Mouse (Mus musculus): ENCODE results near the gene Tet3. TPM values are rescaled to one million over a fixed set of nuclear protein-coding genes. Genes with fewer than 3 reads are reported as not detected.

Gene Tet3
- polyA plus RNA-seq, 1 experiment, result 7.4 TPM

- TF ChIP-seq CTCF (IDR thresholded peaks at IDR 0.05; ENCODE audit: low read depth, low read length), result no peak
- no peak for TF ChIP-seq POLR2A (IDR thresholded peaks at IDR 0.05; ENCODE audit: insufficient read depth, low read length)
- no peak for TF ChIP-seq EP300 (IDR thresholded peaks at IDR 0.05; ENCODE audit: insufficient read depth, low read depth, low read length)
- no peak overlapping the region for H3K4me3 ChIP-seq (ENCODE audit: low read depth, low read length)
- H3K36me3 ChIP-seq (ENCODE audit: control insufficient read depth, insufficient read depth, low read length, poor library complexity, severe bottlenecking), result no peaks in the 10 kb centered on the region
Observed at GRCm38 (mm10) chr6:83395544-83396229, 63.2 kb downstream of the Tet3 start.

DNA sequence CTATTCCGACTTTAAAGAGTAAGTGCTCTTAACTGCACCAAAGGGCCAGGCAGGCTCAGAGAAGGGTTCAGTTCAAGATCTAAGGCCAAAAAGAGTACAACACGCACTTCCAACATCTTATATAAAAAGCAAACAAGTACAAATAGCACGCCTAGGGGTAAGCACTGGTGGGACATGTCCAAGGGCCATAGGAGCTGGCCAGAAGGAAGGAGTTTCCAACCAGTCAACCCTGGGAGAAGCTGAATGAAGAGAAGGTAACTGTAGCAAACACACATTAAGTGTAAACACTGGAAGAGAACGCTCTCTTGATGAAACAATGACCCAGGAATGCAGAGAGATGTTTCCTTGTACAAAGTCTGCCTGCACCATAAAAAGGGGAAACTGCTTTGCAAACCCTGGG, 64.8 kb downstream of the Tet3 start:
- Histone ChIP-seq H3K9me3 (replicated peaks; ENCODE audit: control insufficient read depth, insufficient read depth, low read length, poor library complexity, severe bottlenecking) (no peaks in the 10 kb centered on the region), H3K27me3 (ENCODE audit: control insufficient read depth, insufficient read depth, low read length, poor library complexity, severe bottlenecking) (no peaks in the 10 kb centered on the region), H3K36me3 (ENCODE audit: control insufficient read depth, insufficient read depth, low read length, poor library complexity, severe bottlenecking) (no peaks in the 10 kb centered on the region), H3K27ac (ENCODE audit: insufficient read depth, low read length) (no peak overlapping the region), H3K9ac (ENCODE audit: low read depth, poor library complexity, severe bottlenecking) (no peak overlapping the region), H3K4me1 (ENCODE audit: control insufficient read depth, insufficient read depth, low read length) (no peaks in the 10 kb centered on the region), H3K4me3 (ENCODE audit: low read depth, low read length) (no peak overlapping the region)
- TF ChIP-seq CTCF (IDR thresholded peaks at IDR 0.05; ENCODE audit: low read depth, low read length), result no peak
- no peak for TF ChIP-seq EP300 (IDR thresholded peaks at IDR 0.05; ENCODE audit: insufficient read depth, low read depth, low read length)
- no peak for TF ChIP-seq POLR2A (IDR thresholded peaks at IDR 0.05; ENCODE audit: insufficient read depth, low read length)

More at GRCm38 (mm10) chr6:83395544-83396229, 63.2 kb downstream of the Tet3 start:
- Histone ChIP-seq H3K27ac (ENCODE audit: insufficient read depth, low read length) (no peak overlapping the region), H3K27me3 (ENCODE audit: control insufficient read depth, insufficient read depth, low read length, poor library complexity, severe bottlenecking) (no peaks in the 10 kb centered on the region), H3K9ac (ENCODE audit: low read depth, poor library complexity, severe bottlenecking) (no peak overlapping the region), H3K9me3 (replicated peaks; ENCODE audit: control insufficient read depth, insufficient read depth, low read length, poor library complexity, severe bottlenecking) (no peaks in the 10 kb centered on the region), H3K4me1 (ENCODE audit: control insufficient read depth, insufficient read depth, low read length) (no peaks in the 10 kb centered on the region)

DNA sequence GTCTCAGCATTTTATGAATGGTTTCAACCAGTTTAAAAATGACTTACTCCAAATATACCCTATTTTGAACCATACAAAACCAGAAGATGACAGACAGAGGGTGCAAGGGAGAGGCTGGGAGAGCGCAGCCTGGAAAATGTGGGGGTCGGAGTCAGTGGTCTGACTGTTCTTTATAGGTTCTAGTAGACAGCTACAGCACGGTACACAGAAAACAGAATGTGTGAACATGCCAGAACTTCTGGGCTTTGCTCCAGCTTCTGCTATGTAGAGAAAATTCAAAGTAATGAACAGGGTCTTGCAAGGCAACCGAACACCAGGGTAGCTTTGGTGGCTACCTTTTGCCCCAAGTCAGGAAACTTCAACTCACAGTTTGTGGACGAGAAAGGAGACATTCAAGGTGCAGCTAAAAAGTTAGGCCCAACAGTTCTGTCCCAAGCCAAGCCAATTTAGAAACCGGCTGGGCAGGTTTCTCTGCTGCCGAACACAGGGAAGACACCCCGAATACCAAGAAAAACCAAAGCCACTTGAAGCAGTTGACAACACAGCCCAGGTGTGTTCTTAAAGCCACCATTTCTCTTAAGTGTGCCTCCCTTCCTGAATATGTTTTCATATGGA, 66.6 kb downstream of the Tet3 start:
- H3K4me1 ChIP-seq (ENCODE audit: control insufficient read depth, insufficient read depth, low read length), result no peaks in the 10 kb centered on the region
- no peak for TF ChIP-seq CTCF (IDR thresholded peaks at IDR 0.05; ENCODE audit: low read depth, low read length)
- no peaks in the 10 kb centered on the region for H3K36me3 ChIP-seq (ENCODE audit: control insufficient read depth, insufficient read depth, low read length, poor library complexity, severe bottlenecking)
- H3K27ac ChIP-seq (ENCODE audit: insufficient read depth, low read length), result no peak overlapping the region
- no peak overlapping the region for H3K4me3 ChIP-seq (ENCODE audit: low read depth, low read length)
- no peak overlapping the region for H3K9ac ChIP-seq (ENCODE audit: low read depth, poor library complexity, severe bottlenecking)
- no peaks in the 10 kb centered on the region for H3K27me3 ChIP-seq (ENCODE audit: control insufficient read depth, insufficient read depth, low read length, poor library complexity, severe bottlenecking)
- H3K9me3 ChIP-seq (replicated peaks; ENCODE audit: control insufficient read depth, insufficient read depth, low read length, poor library complexity, severe bottlenecking), result no peaks in the 10 kb centered on the region

- Histone ChIP-seq H3K4me1 (ENCODE audit: control insufficient read depth, insufficient read depth, low read length) (no peaks in the 10 kb centered on the region), H3K4me3 (ENCODE audit: low read depth, low read length) (no peak overlapping the region), H3K27ac (ENCODE audit: insufficient read depth, low read length) (no peak overlapping the region), H3K9me3 (replicated peaks; ENCODE audit: control insufficient read depth, insufficient read depth, low read length, poor library complexity, severe bottlenecking) (no peaks in the 10 kb centered on the region), H3K9ac (ENCODE audit: low read depth, poor library complexity, severe bottlenecking) (no peak overlapping the region), H3K27me3 (ENCODE audit: control insufficient read depth, insufficient read depth, low read length, poor library complexity, severe bottlenecking) (no peaks in the 10 kb centered on the region), H3K36me3 (ENCODE audit: control insufficient read depth, insufficient read depth, low read length, poor library complexity, severe bottlenecking) (no peaks in the 10 kb centered on the region)
- TF ChIP-seq POLR2A (IDR thresholded peaks at IDR 0.05; ENCODE audit: insufficient read depth, low read length), result no peak
- TF ChIP-seq EP300 (IDR thresholded peaks at IDR 0.05; ENCODE audit: insufficient read depth, low read depth, low read length), result no peak
- TF ChIP-seq CTCF (IDR thresholded peaks at IDR 0.05; ENCODE audit: low read depth, low read length), result no peak
Observed at GRCm38 (mm10) chr6:83385569-83386090, 73.3 kb downstream of the Tet3 start.

GRCm38 (mm10) chr6:83381510-83382491, 77.1 kb downstream of the Tet3 start:
- H3K36me3 ChIP-seq (ENCODE audit: control insufficient read depth, insufficient read depth, low read length, poor library complexity, severe bottlenecking), result no peaks in the 10 kb centered on the region
- H3K4me3 ChIP-seq (ENCODE audit: low read depth, low read length), result no peak overlapping the region
- H3K9ac ChIP-seq (ENCODE audit: low read depth, poor library complexity, severe bottlenecking), result no peak overlapping the region
- no peak overlapping the region for H3K27ac ChIP-seq (ENCODE audit: insufficient read depth, low read length)
- H3K4me1 ChIP-seq (ENCODE audit: control insufficient read depth, insufficient read depth, low read length), result no peaks in the 10 kb centered on the region
- TF ChIP-seq CTCF (IDR thresholded peaks at IDR 0.05; ENCODE audit: low read depth, low read length) (no peak), EP300 (IDR thresholded peaks at IDR 0.05; ENCODE audit: insufficient read depth, low read depth, low read length) (no peak), POLR2A (IDR thresholded peaks at IDR 0.05; ENCODE audit: insufficient read depth, low read length) (no peak)
- no peaks in the 10 kb centered on the region for H3K27me3 ChIP-seq (ENCODE audit: control insufficient read depth, insufficient read depth, low read length, poor library complexity, severe bottlenecking)
- no peaks in the 10 kb centered on the region for H3K9me3 ChIP-seq (replicated peaks; ENCODE audit: control insufficient read depth, insufficient read depth, low read length, poor library complexity, severe bottlenecking)

Data from ES-Bruce4 (cell line).